Mouse (Mus musculus): ENCODE measurements around the gene Sema5a. TPM values are rescaled to one million over a fixed set of nuclear protein-coding genes. Genes with fewer than 3 reads are reported as not detected.

The Sema5a gene
- polyA plus RNA-seq, 1 experiment from 2014 or later: 4.4 TPM

GRCm38 (mm10) chr15:32626031-32626430 lies 381.4 kb downstream of the Sema5a start:
- DNase-seq (ENCODE audit: low spot score): no peak
- 82% methylated on average over 2 of the region's 2 CpGs for WGBS
- no peak for ATAC-seq (replicated peaks; ENCODE audit: low FRiP score)
- Histone ChIP-seq H3K9me3 (ENCODE audit: control insufficient read depth, low read length) (no peaks in the 10 kb centered on the region), H3K27me3 (replicated peaks; ENCODE audit: control insufficient read depth, insufficient read depth, low read length) (no peaks in the 10 kb centered on the region), H3K4me1 (replicated peaks; ENCODE audit: control insufficient read depth, insufficient read depth, low read length) (no peaks in the 10 kb centered on the region), H3K36me3 (ENCODE audit: control insufficient read depth, insufficient read depth, low read length) (no peaks in the 10 kb centered on the region), H3K9ac (ENCODE audit: low read depth, low read length) (no peak overlapping the region), H3K4me3 (ENCODE audit: low read depth, low read length) (no peak overlapping the region), H3K27ac (ENCODE audit: low read depth, low read length) (no peak overlapping the region), H3K4me2 (no peak overlapping the region)

DNA sequence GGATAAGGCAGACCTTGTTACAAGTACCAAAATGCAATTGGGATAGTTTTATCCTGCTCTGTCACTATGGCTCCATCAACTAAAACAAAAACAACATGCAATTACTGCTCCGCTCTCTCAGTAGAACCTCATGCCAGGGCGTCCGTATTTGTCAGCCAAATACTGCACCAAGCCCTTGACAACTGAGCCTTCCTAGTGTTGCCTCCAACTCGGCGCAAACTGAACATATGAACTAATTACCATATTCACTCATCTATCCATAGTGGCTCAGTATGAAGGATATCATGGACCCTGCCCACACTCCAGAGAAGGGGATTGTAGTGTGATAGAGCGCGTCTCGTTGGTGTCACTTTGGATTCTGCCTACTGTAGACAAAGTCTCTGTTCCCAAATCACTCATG lies 389.1 kb downstream of the Sema5a start:
- ATAC-seq (replicated peaks; ENCODE audit: low FRiP score) (no peak), DNase-seq (ENCODE audit: low spot score) (no peak)
- Histone ChIP-seq H3K36me3 (ENCODE audit: control insufficient read depth, insufficient read depth, low read length) (no peaks in the 10 kb centered on the region), H3K9me3 (ENCODE audit: control insufficient read depth, low read length) (no peaks in the 10 kb centered on the region), H3K4me2 (no peak overlapping the region), H3K4me3 (ENCODE audit: low read depth, low read length) (no peak overlapping the region), H3K9ac (ENCODE audit: low read depth, low read length) (no peak overlapping the region), H3K27me3 (replicated peaks; ENCODE audit: control insufficient read depth, insufficient read depth, low read length) (no peaks in the 10 kb centered on the region), H3K27ac (ENCODE audit: low read depth, low read length) (no peak overlapping the region), H3K4me1 (replicated peaks; ENCODE audit: control insufficient read depth, insufficient read depth, low read length) (no peaks in the 10 kb centered on the region)
- WGBS: 93% methylated on average over 8 of the region's 8 CpGs

DNA sequence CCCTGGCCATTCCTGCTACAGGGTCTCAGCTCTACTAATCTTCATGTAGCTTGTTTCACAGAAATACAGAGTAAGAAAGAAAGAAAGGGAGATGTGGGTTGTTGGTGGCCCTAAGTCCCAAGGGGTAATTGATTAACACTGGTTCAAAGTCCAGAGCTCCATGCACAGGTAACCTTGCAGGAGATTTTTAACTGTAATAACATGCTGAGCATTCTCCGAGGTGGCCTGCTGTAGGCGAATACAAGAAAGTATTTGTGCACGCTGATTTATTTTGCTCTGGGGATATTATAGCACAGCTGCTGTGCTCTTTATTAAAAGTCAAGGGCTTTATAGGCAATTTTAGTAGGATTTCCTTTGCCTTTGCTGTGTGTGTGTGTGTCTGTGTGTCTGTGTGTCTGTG lies 393.3 kb downstream of the Sema5a start:
- no peaks in the 10 kb centered on the region for H3K4me1 ChIP-seq (replicated peaks; ENCODE audit: control insufficient read depth, insufficient read depth, low read length)
- no peaks in the 10 kb centered on the region for H3K27me3 ChIP-seq (replicated peaks; ENCODE audit: control insufficient read depth, insufficient read depth, low read length)
- 86% methylated on average over 3 of the region's 3 CpGs for WGBS
- no peak overlapping the region for H3K27ac ChIP-seq (ENCODE audit: low read depth, low read length)
- no peak overlapping the region for H3K4me3 ChIP-seq (ENCODE audit: low read depth, low read length)
- no peaks in the 10 kb centered on the region for H3K36me3 ChIP-seq (ENCODE audit: control insufficient read depth, insufficient read depth, low read length)
- ATAC-seq (replicated peaks; ENCODE audit: low FRiP score): no peak
- no peak overlapping the region for H3K9ac ChIP-seq (ENCODE audit: low read depth, low read length)
- no peak for DNase-seq (ENCODE audit: low spot score)
- H3K9me3 ChIP-seq (ENCODE audit: control insufficient read depth, low read length): no peaks in the 10 kb centered on the region
- no peak overlapping the region for H3K4me2 ChIP-seq

DNA sequence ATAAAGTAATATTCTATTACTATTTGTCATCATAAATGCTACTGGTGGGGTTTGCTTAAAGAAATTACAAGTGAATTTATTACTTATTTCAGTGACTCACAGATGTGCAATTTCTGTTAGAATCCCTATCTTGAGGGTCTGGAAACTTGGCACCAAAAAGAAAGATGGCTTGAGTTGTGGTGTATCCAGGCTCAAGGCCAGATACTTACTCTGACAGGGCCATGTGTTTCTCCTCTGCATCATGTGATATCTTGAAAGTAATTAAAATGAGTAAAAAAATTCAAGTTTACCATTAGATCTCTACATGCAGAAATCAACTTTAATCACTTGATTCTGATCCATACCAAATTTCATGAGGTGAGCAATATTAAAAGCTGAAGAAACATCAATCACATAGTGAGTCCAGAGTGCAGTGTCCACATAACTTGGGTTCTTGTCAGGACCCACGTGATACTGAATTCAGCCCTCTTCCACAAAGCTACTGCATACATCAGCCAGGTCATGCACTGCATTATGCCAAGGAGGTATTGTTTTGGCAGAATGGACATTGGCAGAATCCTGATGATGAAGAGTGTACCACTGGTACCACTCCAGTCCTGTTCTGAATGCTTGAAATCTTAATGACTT lies 402.6 kb downstream of the Sema5a start:
- no peak overlapping the region for H3K9ac ChIP-seq (ENCODE audit: low read depth, low read length)
- no peaks in the 10 kb centered on the region for H3K27me3 ChIP-seq (replicated peaks; ENCODE audit: control insufficient read depth, insufficient read depth, low read length)
- DNase-seq (ENCODE audit: low spot score) (no peak), ATAC-seq (replicated peaks; ENCODE audit: low FRiP score) (no peak)
- no peak overlapping the region for H3K27ac ChIP-seq (ENCODE audit: low read depth, low read length)
- H3K4me3 ChIP-seq (ENCODE audit: low read depth, low read length): no peak overlapping the region
- 68% methylated on average over 1 of the region's 1 CpGs for WGBS
- H3K4me1 ChIP-seq (replicated peaks; ENCODE audit: control insufficient read depth, insufficient read depth, low read length): no peaks in the 10 kb centered on the region
- H3K4me2 ChIP-seq: no peak overlapping the region
- no peaks in the 10 kb centered on the region for H3K9me3 ChIP-seq (ENCODE audit: control insufficient read depth, low read length)
- H3K36me3 ChIP-seq (ENCODE audit: control insufficient read depth, insufficient read depth, low read length): no peaks in the 10 kb centered on the region

GRCm38 (mm10) chr15:32654046-32654445 lies 409.4 kb downstream of the Sema5a start:
- Histone ChIP-seq H3K27ac (ENCODE audit: low read depth, low read length) (no peak overlapping the region), H3K4me1 (replicated peaks; ENCODE audit: control insufficient read depth, insufficient read depth, low read length) (no peaks in the 10 kb centered on the region), H3K9ac (ENCODE audit: low read depth, low read length) (no peak overlapping the region), H3K9me3 (ENCODE audit: control insufficient read depth, low read length) (no peaks in the 10 kb centered on the region), H3K27me3 (replicated peaks; ENCODE audit: control insufficient read depth, insufficient read depth, low read length) (no peaks in the 10 kb centered on the region), H3K36me3 (ENCODE audit: control insufficient read depth, insufficient read depth, low read length) (no peaks in the 10 kb centered on the region), H3K4me2 (no peak overlapping the region), H3K4me3 (ENCODE audit: low read depth, low read length) (no peak overlapping the region)
- no peak for DNase-seq (ENCODE audit: low spot score)
- ATAC-seq (replicated peaks; ENCODE audit: low FRiP score): no peak
- 80% methylated on average over 3 of the region's 3 CpGs for WGBS

DNA sequence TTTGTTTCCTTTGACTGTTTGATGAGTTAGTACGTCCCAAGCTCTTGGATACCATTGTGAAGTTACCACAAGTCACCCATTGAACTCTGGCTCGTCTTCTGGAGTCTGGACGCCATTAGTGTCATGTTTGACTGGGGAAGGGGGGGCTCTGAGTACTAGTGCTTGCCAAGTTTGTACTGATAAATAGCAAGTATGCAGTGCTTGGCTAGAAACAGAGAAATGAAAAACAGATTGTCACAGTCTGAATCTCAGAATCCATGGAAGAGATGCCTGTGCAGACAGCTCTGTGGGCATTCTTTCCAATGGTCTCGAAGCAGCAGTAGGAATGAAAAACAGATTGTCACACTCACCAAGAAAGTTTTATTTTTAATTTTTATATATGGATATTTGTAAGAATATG lies 411.4 kb downstream of the Sema5a start:
- no peak for ATAC-seq (replicated peaks; ENCODE audit: low FRiP score)
- H3K9ac ChIP-seq (ENCODE audit: low read depth, low read length): no peak overlapping the region
- no peaks in the 10 kb centered on the region for H3K4me1 ChIP-seq (replicated peaks; ENCODE audit: control insufficient read depth, insufficient read depth, low read length)
- H3K4me3 ChIP-seq (ENCODE audit: low read depth, low read length): no peak overlapping the region
- H3K4me2 ChIP-seq: no peak overlapping the region
- no peak overlapping the region for H3K27ac ChIP-seq (ENCODE audit: low read depth, low read length)
- no peaks in the 10 kb centered on the region for H3K27me3 ChIP-seq (replicated peaks; ENCODE audit: control insufficient read depth, insufficient read depth, low read length)
- 65% methylated on average over 4 of the region's 4 CpGs for WGBS
- no peaks in the 10 kb centered on the region for H3K9me3 ChIP-seq (ENCODE audit: control insufficient read depth, low read length)
- H3K36me3 ChIP-seq (ENCODE audit: control insufficient read depth, insufficient read depth, low read length): no peaks in the 10 kb centered on the region
- DNase-seq (ENCODE audit: low spot score): no peak

DNA sequence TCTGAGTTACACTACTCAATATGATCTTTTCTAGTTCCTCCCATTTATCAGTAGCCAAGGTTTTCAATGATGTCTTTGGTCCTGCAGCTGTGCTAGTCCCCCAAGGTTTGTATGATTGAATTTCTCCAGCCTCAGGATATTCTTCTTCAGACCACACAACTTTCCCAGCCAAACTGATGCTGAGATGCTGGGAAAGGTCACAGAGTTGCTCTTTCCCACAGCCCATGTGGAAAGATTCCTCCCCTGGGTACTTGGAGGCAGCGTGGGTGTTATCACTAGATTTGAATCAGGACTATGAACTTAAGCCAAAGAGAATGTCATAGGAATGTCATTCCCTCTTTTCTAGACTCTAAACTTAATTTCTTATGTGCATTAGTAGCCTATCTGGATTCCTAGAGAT lies 431.8 kb downstream of the Sema5a start:
- Histone ChIP-seq H3K4me3 (ENCODE audit: low read depth, low read length) (no peak overlapping the region), H3K4me2 (no peak overlapping the region), H3K27me3 (replicated peaks; ENCODE audit: control insufficient read depth, insufficient read depth, low read length) (no peaks in the 10 kb centered on the region), H3K36me3 (ENCODE audit: control insufficient read depth, insufficient read depth, low read length) (no peaks in the 10 kb centered on the region), H3K27ac (ENCODE audit: low read depth, low read length) (no peak overlapping the region), H3K9me3 (ENCODE audit: control insufficient read depth, low read length) (no peaks in the 10 kb centered on the region), H3K4me1 (replicated peaks; ENCODE audit: control insufficient read depth, insufficient read depth, low read length) (no peaks in the 10 kb centered on the region), H3K9ac (ENCODE audit: low read depth, low read length) (no peak overlapping the region)
- no peak for ATAC-seq (replicated peaks; ENCODE audit: low FRiP score)
- 64% methylated on average over 1 of the region's 1 CpGs for WGBS
- no peak for DNase-seq (ENCODE audit: low spot score)

DNA sequence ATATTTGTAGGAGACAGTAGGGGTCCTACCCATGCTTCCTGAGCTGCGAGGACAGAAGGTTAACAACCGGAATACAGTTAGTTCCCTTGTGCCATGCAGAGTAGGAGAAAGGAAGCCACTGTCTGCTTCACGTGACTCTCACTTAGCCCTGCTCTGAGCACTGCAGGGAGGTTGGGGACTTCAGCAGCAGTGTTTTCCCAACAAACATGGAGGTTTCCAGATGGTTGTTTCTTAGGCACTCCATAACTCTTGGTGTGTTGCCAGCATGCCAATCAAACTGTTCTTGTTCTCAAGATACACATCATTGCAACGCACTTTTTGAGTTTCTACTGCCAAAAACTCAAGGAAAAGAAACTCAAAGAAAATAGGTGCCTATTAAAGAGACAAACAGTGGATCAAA lies 440.5 kb downstream of the Sema5a start:
- H3K4me1 ChIP-seq (replicated peaks; ENCODE audit: control insufficient read depth, insufficient read depth, low read length): no peaks in the 10 kb centered on the region
- H3K4me2 ChIP-seq: no peak overlapping the region
- no peaks in the 10 kb centered on the region for H3K36me3 ChIP-seq (ENCODE audit: control insufficient read depth, insufficient read depth, low read length)
- DNase-seq (ENCODE audit: low spot score): no peak
- no peaks in the 10 kb centered on the region for H3K27me3 ChIP-seq (replicated peaks; ENCODE audit: control insufficient read depth, insufficient read depth, low read length)
- no peak overlapping the region for H3K9ac ChIP-seq (ENCODE audit: low read depth, low read length)
- no peak overlapping the region for H3K27ac ChIP-seq (ENCODE audit: low read depth, low read length)
- ATAC-seq (replicated peaks; ENCODE audit: low FRiP score): no peak
- 75% methylated on average over 4 of the region's 4 CpGs for WGBS
- H3K9me3 ChIP-seq (ENCODE audit: control insufficient read depth, low read length): no peaks in the 10 kb centered on the region
- no peak overlapping the region for H3K4me3 ChIP-seq (ENCODE audit: low read depth, low read length)

DNA sequence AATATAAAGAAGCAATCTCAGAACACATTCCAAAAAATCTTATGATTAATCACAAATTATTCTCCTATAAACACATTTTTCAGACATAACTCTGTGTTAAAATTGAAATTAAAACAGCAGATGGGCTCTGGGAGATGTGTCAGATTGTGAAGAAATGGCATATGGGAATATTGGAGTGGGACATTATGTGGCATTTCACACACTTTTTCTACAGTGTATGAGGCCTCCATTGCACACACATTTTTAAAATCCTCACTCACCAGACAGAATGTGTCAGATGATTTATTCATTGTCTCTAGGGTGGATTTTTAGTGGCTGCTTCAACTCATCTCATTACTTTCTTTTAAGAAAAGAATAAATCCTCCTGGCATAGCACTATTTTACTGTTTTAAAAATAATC lies 446.4 kb downstream of the Sema5a start:
- Histone ChIP-seq H3K36me3 (ENCODE audit: control insufficient read depth, insufficient read depth, low read length) (no peaks in the 10 kb centered on the region), H3K4me1 (replicated peaks; ENCODE audit: control insufficient read depth, insufficient read depth, low read length) (no peaks in the 10 kb centered on the region), H3K27me3 (replicated peaks; ENCODE audit: control insufficient read depth, insufficient read depth, low read length) (no peaks in the 10 kb centered on the region), H3K27ac (ENCODE audit: low read depth, low read length) (no peak overlapping the region), H3K4me3 (ENCODE audit: low read depth, low read length) (no peak overlapping the region), H3K9me3 (ENCODE audit: control insufficient read depth, low read length) (no peaks in the 10 kb centered on the region), H3K9ac (ENCODE audit: low read depth, low read length) (no peak overlapping the region), H3K4me2 (no peak overlapping the region)
- no peak for DNase-seq (ENCODE audit: low spot score)
- no peak for ATAC-seq (replicated peaks; ENCODE audit: low FRiP score)
